Mouse (Mus musculus): Measurements from ENCODE around the gene Fscn1.

DNA sequence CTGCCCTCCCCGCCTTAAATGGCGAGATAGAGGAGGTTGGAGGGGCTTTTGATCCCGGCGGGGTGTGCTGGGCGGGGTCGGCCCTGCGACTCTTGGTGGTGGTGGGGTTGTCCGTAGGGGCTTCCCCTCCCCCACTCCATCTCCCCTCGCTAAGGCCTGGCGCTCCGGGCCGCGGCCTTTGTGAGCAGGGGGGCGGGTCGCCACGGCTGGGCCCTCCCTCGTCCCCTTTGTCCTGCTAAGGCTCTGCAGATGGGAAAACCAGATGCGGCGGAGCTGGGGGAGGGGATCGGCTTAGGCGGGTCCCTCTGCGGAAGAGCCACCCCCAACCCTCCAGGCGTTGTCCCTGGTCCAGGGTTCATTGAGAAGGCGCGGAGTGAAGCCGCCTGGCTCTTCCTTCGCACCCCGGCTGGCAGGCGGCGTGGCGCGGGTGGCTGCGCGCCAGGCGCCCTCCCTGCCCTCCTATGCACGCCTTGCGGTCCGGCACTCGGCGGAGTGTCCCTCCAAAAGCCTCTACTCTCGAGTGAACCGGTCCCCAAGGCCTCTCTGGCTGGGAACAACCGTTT lies 1.8 kb downstream of the Fscn1 start:
- no peak for TF ChIP-seq CTCF (IDR thresholded peaks at IDR 0.05; ENCODE audit: borderline replicate concordance, insufficient read depth, low read depth, low read length)
- TF ChIP-seq POLR2A (IDR thresholded peaks at IDR 0.05; ENCODE audit: borderline replicate concordance, insufficient read depth, low read length): no peak
